Mouse (Mus musculus) spleen, adult 2 months (tissue): ENCODE measurements around the gene Cxcr5.

Experiments
- CTCF ChIP-seq: fragments of 200-500 bp; IDR thresholded peaks from 2 replicates; pipeline ENCODE4 v1.5.1; 2011; ENCODE audit warnings: mild to moderate bottlenecking, inconsistent platforms; ENCODE audit not compliant: insufficient read depth, insufficient read length, insufficient replicate concordance; ENCODE audit errors: extremely low read depth
- POLR2A ChIP-seq: fragments of 200-500 bp; IDR thresholded peaks from 2 replicates; pipeline ENCODE4 v1.6.1; 2011; ENCODE audit warnings: low read depth, low read length, inconsistent platforms

GRCm38 (mm10) chr9:44492631-44493461, 68.8 kb downstream of the Cxcr5 start:
- TF ChIP-seq CTCF (no peak), POLR2A (no peak)
